27 mouse cellular contexts compared by ENCODE assay signal in genomic region chr16:87638098-87638497, GRCm38 (mm10).
DNase-seq lines count a peak whose midpoint lies in the region; ATAC-seq lines count a peak whose summit lies in the region.
"Had no signal": no experiment of that assay in that cellular context is flagged by ENCODE, and none has a peak within 500 bp of the region (broad histone marks: within the 10 kb centered on the region; RNA-seq: fewer than 3 reads in every experiment).

No protein-coding gene starts in this region.

- no peak overlapping the region for H3K27ac ChIP-seq in heart, embryonic 10.5 days
- H3K27ac ChIP-seq: embryonic facial prominence, embryonic 15.5 days; forebrain, embryonic 12.5 days; hindbrain, embryonic 13.5 days; left cerebral cortex, adult 2 months; limb, embryonic 12.5 days; liver, embryonic 15.5 days; stomach, postnatal 0 days had no signal

- WGBS in heart, embryonic 10.5 days: 30% methylated on average over 1 of the region's 1 CpGs

- no peak overlapping the region for H3K4me3 ChIP-seq in heart, embryonic 10.5 days
- H3K4me3 ChIP-seq: embryonic facial prominence, embryonic 15.5 days; forebrain, embryonic 12.5 days; heart, embryonic 12.5 days; hindbrain, embryonic 13.5 days; left cerebral cortex, adult 2 months; limb, embryonic 12.5 days; liver, embryonic 15.5 days had no signal

- no peaks in the 10 kb centered on the region for H3K36me3 ChIP-seq in heart, embryonic 10.5 days
- H3K36me3 ChIP-seq: embryonic facial prominence, embryonic 15.5 days; forebrain, embryonic 12.5 days; heart, embryonic 12.5 days; hindbrain, embryonic 13.5 days; limb, embryonic 12.5 days; liver, embryonic 15.5 days had no signal

- no peaks in the 10 kb centered on the region for H3K4me1 ChIP-seq in heart, embryonic 10.5 days
- H3K4me1 ChIP-seq: embryonic facial prominence, embryonic 15.5 days; forebrain, embryonic 12.5 days; heart, embryonic 12.5 days; hindbrain, embryonic 13.5 days; limb, embryonic 12.5 days; liver, embryonic 15.5 days had no signal

- no peaks in the 10 kb centered on the region for H3K27me3 ChIP-seq in heart, embryonic 10.5 days (ENCODE audit: insufficient read depth, poor library complexity, severe bottlenecking)
- H3K27me3 ChIP-seq: embryonic facial prominence, embryonic 15.5 days; forebrain, embryonic 12.5 days; heart, embryonic 12.5 days; hindbrain, embryonic 13.5 days; limb, embryonic 12.5 days; liver, embryonic 15.5 days had no signal

- ATAC-seq in granulocyte monocyte progenitor cell, adult 5-6 weeks (replicated peaks; ENCODE audit: poor library complexity, severe bottlenecking): peak; percentile 61
- ATAC-seq: forebrain, postnatal 0 days had no signal

- no peaks in the 10 kb centered on the region for H3K9me3 ChIP-seq in heart, embryonic 10.5 days
- H3K9me3 ChIP-seq: embryonic facial prominence, embryonic 15.5 days; forebrain, embryonic 12.5 days; heart, embryonic 12.5 days; hindbrain, embryonic 13.5 days; limb, embryonic 12.5 days; liver, embryonic 15.5 days had no signal

- peak; percentile 93 for DNase-seq in heart, adult 11 months
- no peak for DNase-seq in heart, embryonic 10.5 days (ENCODE audit: low spot score)
- peak; percentile 21 for DNase-seq in kidney, postnatal 14 days
- DNase-seq in kidney, adult 11 months: no peak
- peak; percentile 10 for DNase-seq in NIH3T3 (ENCODE audit: low read depth)
- DNase-seq in adrenal gland, postnatal 14 days: no peak
- no peak for DNase-seq in ovary, postnatal 36 days (ENCODE audit: low spot score)
- DNase-seq: adrenal gland, adult 2 months; cerebellum, adult 18-20 months; cerebellum, postnatal 10 days; forebrain, postnatal 0 days; gastrocnemius, postnatal 14 days; heart, postnatal 4 days; kidney, adult 9 months; lung, embryonic 14.5 days; midbrain, embryonic 14.5 days; thymus, adult 18-20 months; thymus, postnatal 25 days had no signal

Comparison
In these comparisons a context has a peak if more than half of its experiments do, and no peak if none do; other contexts are left out.
1. DNase-seq: peak in heart, adult 11 months (single experiment), kidney, postnatal 14 days (single experiment) and NIH3T3 (single experiment); none in heart, embryonic 10.5 days (single experiment), kidney, adult 11 months (single experiment), adrenal gland, postnatal 14 days (single experiment) and ovary, postnatal 36 days (single experiment).